Mouse (Mus musculus) heart, embryonic 16.5 days (tissue): ENCODE results near the gene Otogl. TPM values are rescaled to one million over a fixed set of nuclear protein-coding genes. Genes with fewer than 3 reads are reported as not detected.

ENCODE experiments used
- ATAC-seq: fragments of 200-750 bp; cut with Nextera tagmentation; replicated peaks from 2 replicates; pipeline ENCODE4 v1.8.0; 2017; ENCODE audit warnings: moderate number of reproducible peaks; ENCODE audit not compliant: insufficient read depth, low FRiP score; ENCODE audit errors: extremely low read depth
- H3K27ac ChIP-seq: fragments of 300-500 bp; sonication (generic); 2 replicates; pipeline ENCODE4 v1.5.1; 2014; ENCODE audit warnings: mild to moderate bottlenecking, low read length, control low read depth, moderate library complexity
- H3K27me3 ChIP-seq: fragments of 300-500 bp; sonication (generic); 2 replicates; pipeline ENCODE4 v1.6.1; 2014; ENCODE audit warnings: low read length, mixed read lengths; ENCODE audit not compliant: control insufficient read depth, insufficient read depth
- H3K36me3 ChIP-seq: fragments of 300-500 bp; sonication (generic); 2 replicates; pipeline ENCODE4 v1.6.1; 2014; ENCODE audit not compliant: control insufficient read depth, insufficient read depth
- H3K4me1 ChIP-seq: fragments of 300-500 bp; sonication (generic); 2 replicates; pipeline ENCODE4 v1.6.1; 2014; ENCODE audit warnings: low read length, mixed read lengths; ENCODE audit not compliant: control insufficient read depth, insufficient read depth
- H3K4me2 ChIP-seq: fragments of 300-500 bp; sonication (generic); 2 replicates; pipeline ENCODE4 v1.6.1; 2014; ENCODE audit warnings: low read depth, mild to moderate bottlenecking, control low read depth, low read length
- H3K4me3 ChIP-seq: fragments of 300-500 bp; sonication (generic); 2 replicates; pipeline ENCODE4 v1.5.1; 2014; ENCODE audit warnings: mild to moderate bottlenecking, control low read depth, low read length
- H3K9ac ChIP-seq: fragments of 300-500 bp; sonication (generic); 2 replicates; pipeline ENCODE4 v1.6.1; 2014; ENCODE audit warnings: low read length, control low read depth
- H3K9me3 ChIP-seq: fragments of 300-500 bp; sonication (generic); replicated peaks from 2 replicates; pipeline ENCODE4 v1.6.1; 2016; ENCODE audit warnings: low read length; ENCODE audit not compliant: control insufficient read depth
- WGBS: fragments of 180-500 bp; shearing (Covaris S2); extraction: QIAGEN DNeasy Blood & Tissue Kit; methylation state at CpG from one replicate; pipeline ENCODE4 v1.1.7; 2014; 5-methylcytosine and 5-hydroxymethylcytosine counted together
- polyA plus RNA-seq: library from polyadenylated mRNA; unstranded; fragments of >200 nt; fragmentation: Nextera tagmentation; extraction: Ambion mirVana; gene quantifications from 2 replicates; pipeline ENCODE4 v1.2.1, GENCODE M21; 2015

Gene Otogl
- polyA plus RNA-seq, 1 experiment from 2014 or later: 0.12 TPM

DNA sequence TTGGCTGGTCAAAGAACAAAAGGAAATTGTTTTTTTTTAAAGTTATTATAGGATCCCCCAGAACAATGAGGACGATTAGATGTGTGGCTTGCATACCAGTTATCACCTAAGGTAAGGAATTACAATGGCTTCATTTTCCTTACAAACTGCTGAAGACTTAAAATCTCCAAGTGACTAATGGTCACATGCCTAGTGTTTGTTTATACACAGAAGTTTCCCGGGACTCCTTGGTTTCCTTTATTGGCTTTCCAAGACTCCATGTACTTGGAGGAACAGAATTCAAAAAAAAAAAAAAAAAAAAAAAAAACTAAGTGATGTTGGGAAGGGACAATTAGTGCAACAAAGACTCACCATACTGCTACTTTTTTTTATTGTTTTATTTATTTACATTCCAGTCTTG lies 11.9 kb upstream of the Otogl start:
- no peaks in the 10 kb centered on the region for H3K27me3 ChIP-seq
- no peak overlapping the region for H3K4me3 ChIP-seq
- no peak overlapping the region for H3K4me2 ChIP-seq
- no peaks in the 10 kb centered on the region for H3K36me3 ChIP-seq
- no peak overlapping the region for H3K9ac ChIP-seq
- H3K9me3 ChIP-seq: no peaks in the 10 kb centered on the region
- ATAC-seq: no peak
- no peak overlapping the region for H3K27ac ChIP-seq
- 46% methylated on average over 2 of the region's 2 CpGs for WGBS
- H3K4me1 ChIP-seq: peaks cover 5% of the 10 kb centered on the region

DNA sequence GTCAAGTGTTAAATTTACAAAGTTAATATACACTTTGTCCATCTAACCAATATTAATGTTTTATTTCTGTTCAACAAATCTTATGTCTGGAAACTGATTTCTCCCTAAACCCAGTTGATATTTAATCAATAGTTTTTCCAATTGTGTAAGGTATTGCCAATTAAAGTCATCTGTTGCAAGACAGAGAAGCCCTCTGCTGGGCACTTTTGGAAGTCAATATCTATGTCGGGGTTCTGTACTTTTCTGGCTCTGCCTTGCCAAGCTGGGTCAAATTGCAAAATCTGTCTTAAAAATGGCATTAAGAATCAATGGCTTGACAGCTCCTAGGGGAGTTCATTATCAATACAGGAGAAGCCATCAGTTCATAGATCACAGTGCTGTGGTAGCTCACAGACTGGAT lies 10.8 kb upstream of the Otogl start:
- no peaks in the 10 kb centered on the region for H3K36me3 ChIP-seq
- WGBS: 16% methylated on average over 1 of the region's 1 CpGs
- H3K27ac ChIP-seq: no peak overlapping the region
- ATAC-seq: no peak
- no peaks in the 10 kb centered on the region for H3K27me3 ChIP-seq
- no peak overlapping the region for H3K4me2 ChIP-seq
- H3K4me1 ChIP-seq: peaks cover 5% of the 10 kb centered on the region
- no peak overlapping the region for H3K9ac ChIP-seq
- no peak overlapping the region for H3K4me3 ChIP-seq
- 0 out of 2 replicates have a peak, but pooled peaks cover 3% of the 10 kb centered on the region for H3K9me3 ChIP-seq

DNA sequence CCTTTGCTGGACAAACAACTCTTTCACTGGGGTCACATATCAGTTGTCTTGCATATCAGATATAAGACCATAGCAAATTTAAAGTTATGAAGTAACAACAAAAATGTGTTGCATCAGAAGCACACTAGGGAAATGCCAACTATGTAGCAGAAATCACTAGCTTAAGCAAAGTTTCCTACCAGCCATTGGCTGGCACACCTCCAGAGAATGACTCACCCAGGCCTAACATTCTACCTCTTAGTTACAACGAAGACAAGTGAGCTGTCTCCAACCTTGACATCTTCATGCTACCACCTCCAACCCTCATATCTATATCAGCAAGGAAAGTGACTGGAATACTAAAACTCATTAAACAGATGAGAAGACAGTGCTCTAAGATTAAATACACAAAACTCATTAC lies 9.6 kb upstream of the Otogl start:
- H3K27me3 ChIP-seq: no peaks in the 10 kb centered on the region
- 0 out of 2 replicates have a peak, but pooled peaks cover 3% of the 10 kb centered on the region for H3K9me3 ChIP-seq
- H3K4me3 ChIP-seq: no peak overlapping the region
- 7% methylated on average over 1 of the region's 1 CpGs for WGBS
- ATAC-seq: no peak; the same call in 1 of the 2 replicates
- H3K9ac ChIP-seq: no peak overlapping the region
- H3K4me1 ChIP-seq: peaks cover 5% of the 10 kb centered on the region
- no peak overlapping the region for H3K27ac ChIP-seq
- no peaks in the 10 kb centered on the region for H3K36me3 ChIP-seq
- H3K4me2 ChIP-seq: no peak overlapping the region

DNA sequence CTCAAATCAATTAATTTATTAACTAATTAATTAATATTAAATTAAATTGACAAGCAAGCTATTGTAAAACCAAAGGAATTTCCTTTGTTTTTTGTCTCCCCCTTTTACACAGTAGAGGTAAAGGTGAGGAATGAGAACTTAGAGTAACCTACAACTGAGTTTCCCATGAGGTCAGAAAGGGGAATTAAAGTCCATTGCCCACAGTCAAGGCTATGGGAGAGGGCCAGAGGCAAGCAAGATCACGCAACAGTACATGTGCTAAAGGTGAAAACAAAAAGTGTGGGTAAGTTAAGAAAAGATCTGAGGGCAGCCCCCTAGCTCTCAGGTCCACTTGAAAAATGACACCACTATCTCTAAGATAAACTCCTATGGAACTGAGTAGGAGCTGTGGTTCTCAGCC lies 9.2 kb upstream of the Otogl start:
- WGBS: 63% methylated on average over 1 of the region's 1 CpGs
- H3K27me3 ChIP-seq: no peaks in the 10 kb centered on the region
- no peak overlapping the region for H3K9ac ChIP-seq
- H3K4me1 ChIP-seq: peaks cover 5% of the 10 kb centered on the region
- no peak overlapping the region for H3K4me3 ChIP-seq
- H3K4me2 ChIP-seq: no peak overlapping the region
- no peak overlapping the region for H3K27ac ChIP-seq
- no peak; the same call in 1 of the 2 replicates for ATAC-seq
- H3K9me3 ChIP-seq: 0 out of 2 replicates have a peak, but pooled peaks cover 3% of the 10 kb centered on the region
- no peaks in the 10 kb centered on the region for H3K36me3 ChIP-seq

DNA sequence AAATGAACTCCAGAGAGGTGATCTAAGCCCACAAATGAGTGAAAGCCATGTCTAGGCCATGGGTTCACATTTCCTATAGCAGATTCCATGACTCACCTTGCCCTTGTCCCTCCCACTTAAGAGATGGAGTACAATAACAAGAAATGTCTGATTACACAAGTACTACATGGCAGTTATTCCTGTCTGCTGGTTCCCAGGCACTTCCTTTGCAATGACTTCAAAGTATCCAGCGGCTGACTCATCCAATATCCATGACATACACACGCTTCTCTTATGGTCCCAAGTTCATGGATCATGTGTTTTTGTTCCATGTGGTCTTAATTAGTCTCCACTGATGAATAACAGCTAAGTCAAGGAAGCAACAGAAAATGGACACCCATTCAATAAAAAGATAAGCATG lies 1.1 kb upstream of the Otogl start:
- H3K4me2 ChIP-seq: no peak overlapping the region
- H3K27me3 ChIP-seq: no peaks in the 10 kb centered on the region
- WGBS: 59% methylated on average over 2 of the region's 2 CpGs
- no peak overlapping the region for H3K4me3 ChIP-seq
- H3K4me1 ChIP-seq: 0 out of 2 replicates have a peak, but pooled peaks cover 2% of the 10 kb centered on the region
- no peak overlapping the region for H3K27ac ChIP-seq
- no peak for ATAC-seq
- H3K9me3 ChIP-seq: peaks cover 2% of the 10 kb centered on the region
- H3K36me3 ChIP-seq: no peaks in the 10 kb centered on the region
- no peak overlapping the region for H3K9ac ChIP-seq

DNA sequence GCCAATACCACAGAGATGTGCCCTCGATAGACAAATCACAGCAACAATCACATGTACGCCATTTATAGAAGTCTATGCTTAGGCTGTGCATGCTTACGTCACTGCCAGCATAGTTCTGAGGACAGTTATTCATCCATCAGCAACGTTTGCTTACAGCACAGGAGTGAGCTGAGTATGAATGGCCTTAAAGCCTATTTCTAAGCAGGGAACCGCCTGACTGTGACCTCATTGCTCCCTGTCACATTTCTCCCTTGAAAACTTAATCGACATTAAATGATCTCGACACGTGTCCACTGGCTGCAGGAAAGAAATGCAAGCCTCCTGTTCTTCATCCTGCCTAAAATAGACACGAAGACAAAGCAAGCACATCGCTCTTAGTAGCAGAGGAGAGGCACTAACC lies 5.5 kb downstream of the Otogl start:
- 30% methylated on average over 10 of the region's 10 CpGs for WGBS
- Histone ChIP-seq H3K4me1 (peaks cover 25% of the 10 kb centered on the region), H3K27me3 (no peaks in the 10 kb centered on the region), H3K36me3 (no peaks in the 10 kb centered on the region), H3K9ac (no peak overlapping the region), H3K27ac (peak overlapping the region; percentile 62), H3K4me2 (peak overlapping the region; percentile 51), H3K9me3 (peaks cover 9% of the 10 kb centered on the region), H3K4me3 (0 out of 2 replicates have a peak overlapping the region, but pooled peaks have one; percentile 10)
- ATAC-seq: peak; percentile 58; the same call in 1 of the 2 replicates

DNA sequence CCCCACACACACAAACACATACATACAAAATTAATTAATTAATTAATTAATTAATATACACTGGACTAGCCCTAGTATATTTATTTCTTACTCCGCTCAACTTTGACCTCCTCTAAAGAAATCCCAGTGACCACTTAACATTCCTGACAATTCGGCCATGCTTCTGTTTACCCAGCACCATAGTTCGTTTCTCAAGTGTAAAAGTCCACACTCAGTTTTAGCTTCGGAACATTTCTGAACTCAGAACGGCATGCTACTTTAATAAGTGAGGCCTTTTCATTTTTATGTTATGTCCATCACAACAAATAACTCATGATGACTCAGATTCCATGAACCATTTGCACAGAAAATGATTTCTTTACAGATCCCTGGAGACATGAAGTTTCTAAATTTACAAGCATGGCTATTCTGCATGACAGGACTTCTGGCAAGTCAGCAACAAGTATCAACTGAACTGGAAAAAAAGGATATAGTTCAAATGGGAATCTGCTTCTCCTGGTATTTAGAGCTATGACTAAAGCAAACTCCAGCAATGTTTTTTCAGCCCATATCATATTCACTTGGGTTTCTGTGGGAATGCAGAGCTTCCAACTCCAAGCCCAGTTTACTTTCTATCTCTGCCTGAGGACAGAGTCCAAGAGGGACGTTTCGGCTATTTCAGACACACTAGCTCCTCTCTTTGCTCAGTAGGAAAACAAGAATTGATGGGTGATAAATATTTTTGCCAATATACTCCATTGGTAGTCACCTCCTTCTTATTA lies 6.5 kb downstream of the Otogl start:
- Histone ChIP-seq H3K4me3 (no peak overlapping the region), H3K27me3 (no peaks in the 10 kb centered on the region), H3K9ac (no peak overlapping the region), H3K27ac (peak overlapping the region; percentile 62; the same call in 1 of the 2 replicates), H3K36me3 (no peaks in the 10 kb centered on the region), H3K4me2 (no peak overlapping the region), H3K4me1 (peaks cover 25% of the 10 kb centered on the region), H3K9me3 (peaks cover 9% of the 10 kb centered on the region)
- ATAC-seq: no peak
- WGBS: 44% methylated on average over 7 of the region's 7 CpGs

DNA sequence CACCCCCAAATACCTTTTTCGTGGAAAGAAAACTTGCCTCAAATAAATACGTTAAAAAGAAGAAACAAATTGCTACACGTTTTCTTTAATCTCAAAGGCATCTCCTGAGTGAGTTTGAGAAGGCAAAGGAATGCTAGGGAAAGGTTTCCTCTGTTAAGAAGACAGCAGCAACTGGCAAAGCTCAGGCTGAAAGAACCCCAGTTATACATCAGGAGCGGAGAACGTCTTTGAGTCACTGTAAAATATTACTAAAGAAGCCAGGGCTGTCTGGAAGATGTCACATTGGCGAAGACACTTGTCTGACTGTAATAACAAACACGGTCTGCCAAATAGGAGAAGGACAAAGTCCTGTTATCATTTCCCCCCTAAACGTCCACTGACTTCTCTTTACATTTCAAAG lies 10.0 kb downstream of the Otogl start:
- Histone ChIP-seq H3K36me3 (no peaks in the 10 kb centered on the region), H3K9ac (no peak overlapping the region), H3K4me3 (no peak overlapping the region), H3K27ac (no peak overlapping the region), H3K4me1 (peaks cover 24% of the 10 kb centered on the region), H3K9me3 (no peaks in the 10 kb centered on the region), H3K4me2 (peak overlapping the region; percentile 36), H3K27me3 (no peaks in the 10 kb centered on the region)
- ATAC-seq: no peak
- 36% methylated on average over 8 of the region's 8 CpGs for WGBS

DNA sequence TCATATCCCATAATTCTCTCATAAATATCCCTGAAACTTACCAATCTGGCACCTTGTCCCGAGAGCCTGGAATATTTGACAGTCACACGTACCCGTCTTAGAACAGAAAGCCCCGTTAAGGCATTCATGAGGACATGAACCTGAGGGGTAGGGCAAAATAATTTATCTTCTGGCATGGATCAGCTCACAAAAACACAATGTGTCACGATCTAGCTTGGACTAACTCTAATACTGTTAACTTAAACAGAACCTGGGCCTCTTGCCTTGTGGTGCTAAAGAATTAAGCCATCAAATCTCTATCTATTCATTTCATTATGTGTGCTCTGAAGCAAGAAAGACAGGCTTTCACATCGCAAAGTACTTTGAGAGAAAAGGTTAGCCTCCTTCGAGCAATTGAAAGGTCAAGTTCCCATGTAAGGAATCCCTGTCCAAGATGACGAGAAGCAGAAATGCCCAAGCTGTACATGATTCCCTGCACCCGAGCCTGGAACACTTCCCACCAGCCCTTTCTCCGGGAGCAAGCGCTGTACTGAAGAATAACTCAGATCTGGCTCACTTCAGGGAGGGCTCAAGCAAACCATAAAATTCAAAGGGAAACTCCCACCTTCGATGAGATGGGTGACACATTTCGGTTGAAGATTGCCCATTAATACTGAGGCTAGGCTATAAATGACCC lies 10.6 kb downstream of the Otogl start:
- Histone ChIP-seq H3K27me3 (no peaks in the 10 kb centered on the region), H3K4me2 (peak overlapping the region; percentile 36), H3K36me3 (no peaks in the 10 kb centered on the region), H3K9ac (no peak overlapping the region), H3K4me1 (peaks cover 17% of the 10 kb centered on the region), H3K4me3 (no peak overlapping the region), H3K27ac (no peak overlapping the region), H3K9me3 (no peaks in the 10 kb centered on the region)
- ATAC-seq: no peak
- 48% methylated on average over 13 of the region's 13 CpGs for WGBS
